8 mouse cellular contexts compared by ENCODE assay signal in the genomic region with DNA sequence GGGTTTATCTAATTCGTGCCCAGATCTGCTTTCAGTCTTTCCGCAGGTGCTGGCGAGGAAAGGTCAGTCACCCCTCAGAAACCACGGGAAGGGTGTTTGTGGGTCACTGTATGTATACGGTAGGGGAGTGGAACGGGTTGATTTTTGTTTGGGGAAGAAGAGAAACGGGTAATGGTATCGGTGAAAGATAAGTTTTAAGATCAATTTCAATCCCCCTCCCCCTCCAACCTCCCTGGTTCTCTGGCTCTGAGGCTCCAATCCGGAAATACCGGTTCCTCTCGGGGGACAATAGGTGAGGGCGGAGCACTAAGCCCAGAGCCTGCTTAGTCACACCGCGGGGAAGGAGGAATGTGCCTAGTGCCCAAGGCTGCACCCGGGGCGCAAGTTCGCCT. TPM values are rescaled to one million over a fixed set of nuclear protein-coding genes. Genes with fewer than 3 reads are reported as not detected.
DNase-seq lines count a peak whose midpoint lies in the region; ATAC-seq lines count a peak whose summit lies in the region.

No protein-coding gene starts in this region.

- peak; percentile 86 for ATAC-seq in lung, embryonic 16.5 days (ENCODE audit: low read depth)
- no peak for ATAC-seq in inflammation-experienced regulatory T-cells, adult 6 months

- H3K9me3 ChIP-seq in lung, embryonic 16.5 days (ENCODE audit: control insufficient read depth, low read length), result no peaks in the 10 kb centered on the region

- H3K36me3 ChIP-seq in lung, embryonic 16.5 days (ENCODE audit: control insufficient read depth, insufficient read depth, low read length), result no peaks in the 10 kb centered on the region

- peak overlapping the region; percentile 76 for H3K4me2 ChIP-seq in lung, embryonic 16.5 days (ENCODE audit: low read depth, low read length)

- peaks cover 8% of the 10 kb centered on the region; the same call in 1 of the 2 replicates for H3K27me3 ChIP-seq in lung, embryonic 16.5 days (ENCODE audit: control insufficient read depth, insufficient read depth, low read depth, low read length)

- peak overlapping the region; percentile 80 for H3K9ac ChIP-seq in lung, embryonic 16.5 days (ENCODE audit: low read length)

- 2% methylated on average over 17 of the region's 17 CpGs for WGBS in lung, embryonic 16.5 days

- no peaks in the 10 kb centered on the region; the same call in 1 of the 2 replicates for H3K4me1 ChIP-seq in brown adipose tissue, adult 24 weeks (ENCODE audit: control insufficient read depth, insufficient read depth, insufficient read length, low read length)
- H3K4me1 ChIP-seq in lung, embryonic 16.5 days (replicated peaks; ENCODE audit: control insufficient read depth, insufficient read depth, low read length), result peaks cover 11% of the 10 kb centered on the region; the same call in 1 of the 2 replicates

- H3K27ac ChIP-seq in brown adipose tissue, adult 24 weeks (replicated peaks; ENCODE audit: low read depth, low read length), result peak overlapping the region; percentile 98
- peak overlapping the region; percentile 95 for H3K27ac ChIP-seq in lung, embryonic 16.5 days (ENCODE audit: low read length)

- peak; percentile 92 for DNase-seq in Muller cell, postnatal 12 days (ENCODE audit: inconsistent ontology term)
- peak; percentile 56 to 62 for DNase-seq in heart, adult 9 months (ENCODE audit: low spot score in 2 of 2)
- peak; percentile 76 for DNase-seq in kidney, adult 8-10 months
- DNase-seq in ovary, postnatal 36 days (ENCODE audit: low spot score), result peak; percentile 57
- DNase-seq in c-Kit-positive CD71-positive TER-119-positive erythroid progenitor cells, embryonic 14.5 days (ENCODE audit: low spot score), result no peak

- peak overlapping the region; percentile 84 for H3K4me3 ChIP-seq in brown adipose tissue, adult 24 weeks (ENCODE audit: insufficient read depth, low read depth, low read length)
- H3K4me3 ChIP-seq in lung, embryonic 16.5 days (ENCODE audit: low read length), result peak overlapping the region; percentile 78

RNA-seq across cellular contexts. Expression of a gene that starts 0.5 kb away (rescaled TPM):
- polyA plus RNA-seq in brown adipose tissue, adult 24 weeks (2012; ENCODE audit: insufficient read depth, insufficient read length, missing spikeins), result 4.5 and 5.5 TPM in 2 replicates
- 34.6 and 36.6 TPM in 2 replicates for polyA plus RNA-seq in lung, embryonic 16.5 days (2015; fragmentation: Nextera tagmentation; extraction: Ambion mirVana)
- polyA plus RNA-seq in inflammation-experienced regulatory T-cells, adult 6 months (2017; shearing (Covaris generic)), result 1 to 10 TPM; 5.3 to 9.5 (median 5.4) TPM

RNA-seq across cellular contexts. Expression of a gene that starts 55.1 kb away (rescaled TPM):
- polyA plus RNA-seq in brown adipose tissue, adult 24 weeks (2012; ENCODE audit: insufficient read depth, insufficient read length, missing spikeins), result 18.6 and 37.2 TPM in 2 replicates
- polyA plus RNA-seq in lung, embryonic 16.5 days (2015; fragmentation: Nextera tagmentation; extraction: Ambion mirVana), result 45.9 and 47.5 TPM in 2 replicates
- 10 to 100 TPM; 12.9 to 16.1 (median 14.1) TPM for polyA plus RNA-seq in inflammation-experienced regulatory T-cells, adult 6 months (2017; shearing (Covaris generic))
